Mouse (Mus musculus) liver, embryonic 14.5 days (tissue): Measurements from ENCODE around the gene Trmt10c. TPM values are rescaled to one million over a fixed set of nuclear protein-coding genes. Genes with fewer than 3 reads are reported as not detected.

Experiments
- ATAC-seq: fragments of 200-750 bp; cut with Nextera tagmentation; 2 replicates; pipeline ENCODE4 v1.8.0; 2017; ENCODE audit warnings: moderate number of reproducible peaks, mild to moderate bottlenecking, moderate library complexity; ENCODE audit not compliant: insufficient read depth
- DNase-seq, 3 experiments: peaks; one replicate each; pipeline ENCODE4 v3.0.0-alpha.2; 2012 to 2013; ENCODE audit warnings: low read depth in 3 of 3, low spot score in 3 of 3
- H3K27ac ChIP-seq: fragments of 300-500 bp; sonication (generic); 2 replicates; pipeline ENCODE4 v1.5.1; 2014; ENCODE audit warnings: moderate library complexity, mild to moderate bottlenecking, control low read depth, inconsistent platforms
- H3K27me3 ChIP-seq: fragments of 300-500 bp; sonication (generic); 2 replicates; pipeline ENCODE4 v1.6.1; 2014; ENCODE audit warnings: mild to moderate bottlenecking, low read length, moderate library complexity; ENCODE audit not compliant: control insufficient read depth, insufficient read depth
- H3K36me3 ChIP-seq: fragments of 300-500 bp; sonication (generic); replicated peaks from 2 replicates; pipeline ENCODE4 v1.6.1; 2014; ENCODE audit warnings: low read depth; ENCODE audit not compliant: control insufficient read depth, insufficient read depth
- H3K4me1 ChIP-seq, 2 experiments: fragments of 200-500 bp in 1 of 2; fragments of 300-500 bp in 1 of 2; sonication (generic) in 1 of 2; replicated peaks; 2 replicates each; pipeline ENCODE4 v1.6.1; 2012 to 2014; ENCODE audit warnings: antibody characterized with exemption in 1 of 2, inconsistent platforms in 1 of 2, low read length in 1 of 2; ENCODE audit not compliant: control insufficient read depth in 2 of 2, insufficient read depth in 2 of 2
- H3K4me2 ChIP-seq: fragments of 300-500 bp; sonication (generic); 2 replicates; pipeline ENCODE4 v1.6.1; 2014; ENCODE audit warnings: low read depth, mild to moderate bottlenecking, control low read depth, moderate library complexity
- H3K4me3 ChIP-seq, 2 experiments: fragments of 200-500 bp in 1 of 2; fragments of 300-500 bp in 1 of 2; sonication (generic) in 1 of 2; 2 replicates each; pipeline ENCODE4 v1.5.1; 2012 to 2014; ENCODE audit warnings: low read depth in 2 of 2, low read length in 2 of 2, mild to moderate bottlenecking in 2 of 2, control low read depth in 1 of 2, inconsistent platforms in 1 of 2, moderate library complexity in 1 of 2; ENCODE audit not compliant: insufficient read depth in 1 of 2
- H3K9ac ChIP-seq: fragments of 300-500 bp; sonication (generic); replicated peaks from 2 replicates; pipeline ENCODE4 v1.6.1; 2014; ENCODE audit warnings: mild to moderate bottlenecking, control low read depth, moderate library complexity
- H3K9me3 ChIP-seq: fragments of 300-500 bp; sonication (generic); 2 replicates; pipeline ENCODE4 v1.6.1; 2016; ENCODE audit warnings: low read length, mixed read lengths; ENCODE audit not compliant: control insufficient read depth
- CTCF ChIP-seq: IDR thresholded peaks from 2 replicates; pipeline ENCODE4 v1.5.1; 2016; ENCODE audit warnings: antibody characterized with exemption, low read depth, control low read depth
- EP300 ChIP-seq: IDR thresholded peaks from 2 replicates; pipeline ENCODE4 v1.6.1; 2016; ENCODE audit warnings: antibody characterized with exemption, low read depth
- WGBS: fragments of 180-500 bp; shearing (Covaris S2); extraction: QIAGEN DNeasy Blood & Tissue Kit; methylation state at CpG from one replicate; pipeline ENCODE4 v1.1.7; 2014; ENCODE audit not compliant: insufficient replicate concordance; 5-methylcytosine and 5-hydroxymethylcytosine counted together
- polyA plus RNA-seq, 2 experiments: library from polyadenylated mRNA; depleted of rRNA in 1 of 2; stranded (reverse) in 1 of 2; unstranded in 1 of 2; fragments of >200 nt; fragmentation: Nextera tagmentation in 1 of 2; extraction: Ambion mirVana in 1 of 2; gene quantifications; 2 replicates each; pipeline versions ENCODE4 v1.2.1 to v1.2.3; 2012 to 2014

The Trmt10c gene
- polyA plus RNA-seq, 2 experiments = 6.1 to 16.1 TPM

- no peak for TF ChIP-seq EP300
- TF ChIP-seq CTCF = no peak
- Histone ChIP-seq H3K27me3 (no peaks in the 10 kb centered on the region), H3K9ac (peak overlapping the region; percentile 43), H3K36me3 (no peaks in the 10 kb centered on the region), H3K4me3 (no peak overlapping the region), H3K4me1 (peaks cover 64 to 66% of the 10 kb centered on the region in 2 experiments), H3K4me2 (peak overlapping the region; percentile 68), H3K9me3 (no peaks in the 10 kb centered on the region), H3K27ac (peak overlapping the region; percentile 92)
- 69% methylated on average over 6 of the region's 6 CpGs for WGBS
- ATAC-seq (no peak), DNase-seq (no peak)
Observed at GRCm38 (mm10) chr16:56072533-56072932, 34.9 kb upstream of the Trmt10c start.

GRCm38 (mm10) chr16:56071317-56072232, 34.0 kb upstream of the Trmt10c start:
- Histone ChIP-seq H3K4me1 (peaks cover 60 to 62% of the 10 kb centered on the region in 2 experiments), H3K27ac (peak overlapping the region; percentile 92), H3K27me3 (no peaks in the 10 kb centered on the region), H3K4me2 (peak overlapping the region; percentile 68), H3K9me3 (no peaks in the 10 kb centered on the region), H3K4me3 (peak overlapping the region; percentile 31 to 41), H3K9ac (peak overlapping the region; percentile 76), H3K36me3 (no peaks in the 10 kb centered on the region)
- DNase-seq (peak; percentile 92 to 93 (median 93)), ATAC-seq (peak; percentile 89)
- peak; percentile 98 for TF ChIP-seq EP300
- peak; percentile 26; the same call in 1 of the 2 replicates for TF ChIP-seq CTCF
- 14% methylated on average over 5 of the region's 5 CpGs for WGBS

- no peaks in the 10 kb centered on the region for H3K9me3 ChIP-seq
- H3K36me3 ChIP-seq = no peaks in the 10 kb centered on the region
- 79% methylated on average over 6 of the region's 6 CpGs for WGBS
- H3K4me2 ChIP-seq = no peak overlapping the region
- peaks cover 45% of the 10 kb centered on the region in 2 experiments for H3K4me1 ChIP-seq
- H3K4me3 ChIP-seq = no peak overlapping the region
- ATAC-seq (no peak), DNase-seq (no peak)
- TF ChIP-seq EP300 (no peak), CTCF (no peak)
- H3K9ac ChIP-seq = no peak overlapping the region
- H3K27me3 ChIP-seq = no peaks in the 10 kb centered on the region
- no peak overlapping the region; the same call in 1 of the 2 replicates for H3K27ac ChIP-seq
Observed at GRCm38 (mm10) chr16:56068523-56069070, 31.0 kb upstream of the Trmt10c start.

- Histone ChIP-seq H3K27me3 (no peaks in the 10 kb centered on the region), H3K9me3 (no peaks in the 10 kb centered on the region), H3K4me1 (peaks cover 24 to 26% of the 10 kb centered on the region in 2 experiments), H3K9ac (no peak overlapping the region), H3K27ac (no peak overlapping the region), H3K36me3 (no peaks in the 10 kb centered on the region), H3K4me3 (no peak overlapping the region), H3K4me2 (no peak overlapping the region)
- 53% methylated on average over 8 of the region's 8 CpGs for WGBS
- TF ChIP-seq CTCF = no peak
- no peak for TF ChIP-seq EP300
- DNase-seq (no peak), ATAC-seq (no peak)
Observed at GRCm38 (mm10) chr16:56066113-56066512, 28.5 kb upstream of the Trmt10c start.
